ENCODE assay signal across 8 mouse cellular contexts in the genomic region with DNA sequence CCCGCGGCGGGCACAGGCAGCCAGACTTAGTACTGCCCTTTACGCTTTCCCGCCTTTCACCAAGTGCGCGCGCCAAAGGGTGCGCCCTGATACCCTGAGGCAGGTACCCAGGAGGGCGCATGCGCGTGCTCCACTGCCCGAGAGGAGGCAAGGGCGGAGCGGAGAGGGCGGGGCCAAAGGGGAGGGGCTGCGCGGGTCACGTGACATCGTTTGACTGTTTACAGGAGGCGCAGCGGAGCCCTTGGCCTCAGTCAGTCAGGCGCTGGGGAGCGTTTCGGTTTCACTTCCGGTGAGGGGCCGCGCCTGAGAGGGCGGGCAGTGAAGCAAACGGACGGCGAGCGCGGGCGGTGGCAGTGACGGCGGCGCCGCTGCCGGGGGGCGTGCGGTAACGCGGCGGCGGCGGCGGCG. TPM values are rescaled to one million over a fixed set of nuclear protein-coding genes. Genes with fewer than 3 reads are reported as not detected.
DNase-seq lines count a peak whose midpoint lies in the region; ATAC-seq and TF ChIP-seq lines count a peak whose summit lies in the region.

Gene Fmr1, plus strand, starts transcription at position 209 of the 408 bp plus-strand sequence.

- TF ChIP-seq CTCF in kidney, adult 2 months (conservative IDR thresholded peaks at IDR 0.05; ENCODE audit: insufficient read depth, insufficient read length, low read depth, low read length): no peak
- TF ChIP-seq CTCF in spleen, adult 2 months (IDR thresholded peaks at IDR 0.05; ENCODE audit: extremely low read depth, insufficient read depth, insufficient read length, insufficient replicate concordance): no peak

- peak within 1 kb of the TSS; percentile 53 for H3K4me2 ChIP-seq in embryonic facial prominence, embryonic 13.5 days
- peak within 1 kb of the TSS; percentile 49 for H3K4me2 ChIP-seq in limb, embryonic 12.5 days
- peak within 1 kb of the TSS; percentile 50 for H3K4me2 ChIP-seq in midbrain, embryonic 15.5 days

- ATAC-seq in embryonic facial prominence, embryonic 13.5 days (ENCODE audit: insufficient number of reproducible peaks, insufficient read depth, low FRiP score, low TSS enrichment, low read depth): peak; percentile 96
- peak; percentile 99 for ATAC-seq in limb, embryonic 12.5 days (ENCODE audit: insufficient number of reproducible peaks, insufficient read depth, low FRiP score, low TSS enrichment, low read depth)
- ATAC-seq in midbrain, embryonic 15.5 days (replicated peaks): peak; percentile 99

- H3K36me3 ChIP-seq in embryonic facial prominence, embryonic 13.5 days: no peaks in the 10 kb centered on the region
- H3K36me3 ChIP-seq in kidney, adult 2 months (ENCODE audit: control insufficient read depth, insufficient read depth, low read length): no peaks in the 10 kb centered on the region
- no peaks in the 10 kb centered on the region for H3K36me3 ChIP-seq in limb, embryonic 12.5 days
- no peaks in the 10 kb centered on the region for H3K36me3 ChIP-seq in midbrain, embryonic 15.5 days (replicated peaks)
- H3K36me3 ChIP-seq in spleen, adult 2 months (ENCODE audit: control insufficient read depth, insufficient read depth, low read length): no peaks in the 10 kb centered on the region

- TF ChIP-seq POLR2A in kidney, adult 2 months (IDR thresholded peaks at IDR 0.05; ENCODE audit: low read depth, low read length): peak; percentile 93
- TF ChIP-seq POLR2A in spleen, adult 2 months (IDR thresholded peaks at IDR 0.05; ENCODE audit: low read depth, low read length): no peak; the same call in 1 of the 2 replicates

- 16% methylated on average over 22 of the region's 49 CpGs for WGBS in embryonic facial prominence, embryonic 13.5 days
- WGBS in kidney, adult 2 months: 1% methylated on average over 44 of the region's 49 CpGs
- 15% methylated on average over 42 of the region's 49 CpGs for WGBS in limb, embryonic 12.5 days
- 19% methylated on average over 37 of the region's 49 CpGs for WGBS in midbrain, embryonic 15.5 days
- whole genome bisulfite sequencing in spleen, adult 2 months: 29% methylated on average over 45 of the region's 49 CpGs

- DNase-seq in 3134 (ENCODE audit: extremely low read depth, insufficient read length, low spot score): peak; percentile 98
- peak; percentile 97 for DNase-seq in adrenal gland, postnatal 36 days
- peak; percentile 98 for DNase-seq in heart, adult 18-20 months
- peak; percentile 98 for DNase-seq in kidney, adult 2 months
- peak; percentile 89 to 96 for DNase-seq in spleen, adult 2 months (ENCODE audit: low read depth in 1 of 2, low spot score in 2 of 2)

- H3K27me3 ChIP-seq in embryonic facial prominence, embryonic 13.5 days: no peaks in the 10 kb centered on the region
- H3K27me3 ChIP-seq in kidney, adult 2 months (replicated peaks; ENCODE audit: control insufficient read depth, insufficient read depth, low read length): no peaks in the 10 kb centered on the region
- H3K27me3 ChIP-seq in limb, embryonic 12.5 days: no peaks in the 10 kb centered on the region
- H3K27me3 ChIP-seq in midbrain, embryonic 15.5 days (replicated peaks): no peaks in the 10 kb centered on the region
- H3K27me3 ChIP-seq in spleen, adult 2 months (ENCODE audit: control insufficient read depth, insufficient read depth, low read length): no peaks in the 10 kb centered on the region

- peak within 1 kb of the TSS; percentile 89 for H3K9ac ChIP-seq in embryonic facial prominence, embryonic 13.5 days
- H3K9ac ChIP-seq in limb, embryonic 12.5 days (replicated peaks): peak within 1 kb of the TSS; percentile 83
- H3K9ac ChIP-seq in midbrain, embryonic 15.5 days: peak within 1 kb of the TSS; percentile 76

- peak within 1 kb of the TSS; percentile 92 for H3K27ac ChIP-seq in embryonic facial prominence, embryonic 13.5 days
- peak within 1 kb of the TSS; percentile 45 for H3K27ac ChIP-seq in kidney, adult 2 months (ENCODE audit: insufficient read depth, low read depth, low read length)
- H3K27ac ChIP-seq in limb, embryonic 12.5 days: peak within 1 kb of the TSS; percentile 95
- H3K27ac ChIP-seq in midbrain, embryonic 15.5 days: peak within 1 kb of the TSS; percentile 88
- peak within 1 kb of the TSS; percentile 92 for H3K27ac ChIP-seq in spleen, adult 2 months (ENCODE audit: insufficient read depth, low read length)

- H3K4me3 ChIP-seq in embryonic facial prominence, embryonic 13.5 days: peak within 1 kb of the TSS; percentile 64
- peak within 1 kb of the TSS; percentile 98 for H3K4me3 ChIP-seq in kidney, adult 2 months (ENCODE audit: insufficient read depth, low read depth, low read length)
- peak within 1 kb of the TSS; percentile 65 for H3K4me3 ChIP-seq in limb, embryonic 12.5 days (replicated peaks)
- peak within 1 kb of the TSS; percentile 74 for H3K4me3 ChIP-seq in midbrain, embryonic 15.5 days
- H3K4me3 ChIP-seq in spleen, adult 2 months (ENCODE audit: extremely low read depth, insufficient read depth, insufficient read length): peak within 1 kb of the TSS; percentile 68

- H3K9me3 ChIP-seq in embryonic facial prominence, embryonic 13.5 days: no peaks in the 10 kb centered on the region
- no peaks in the 10 kb centered on the region for H3K9me3 ChIP-seq in limb, embryonic 12.5 days
- H3K9me3 ChIP-seq in midbrain, embryonic 15.5 days: no peaks in the 10 kb centered on the region

- H3K4me1 ChIP-seq in embryonic facial prominence, embryonic 13.5 days: no peaks in the 10 kb centered on the region
- no peaks in the 10 kb centered on the region for H3K4me1 ChIP-seq in kidney, adult 2 months (ENCODE audit: control insufficient read depth, insufficient read depth, low read length)
- H3K4me1 ChIP-seq in limb, embryonic 12.5 days (replicated peaks): no peaks in the 10 kb centered on the region
- no peaks in the 10 kb centered on the region; the same call in 1 of the 2 replicates for H3K4me1 ChIP-seq in midbrain, embryonic 15.5 days
- no peaks in the 10 kb centered on the region for H3K4me1 ChIP-seq in spleen, adult 2 months (ENCODE audit: control insufficient read depth, insufficient read depth, insufficient read length)

RNA-seq across cellular contexts. Expression of gene Fmr1, which starts in this region (rescaled TPM):
- total RNA-seq in adrenal gland, postnatal 36 days (2021): 10 to 100 TPM; 48.3 to 49.3 TPM
- 67.0 and 74.0 TPM in 2 replicates for polyA plus RNA-seq in embryonic facial prominence, embryonic 13.5 days (2015; fragmentation: Nextera tagmentation; extraction: Ambion mirVana)
- 1 to 10 TPM; 8.4 to 8.5 TPM for total RNA-seq in heart, adult 18-20 months (2021)
- 6.1 and 7.0 TPM in 2 replicates for polyA plus RNA-seq in kidney, adult 2 months (2012; rRNA removed)
- polyA plus RNA-seq in limb, embryonic 12.5 days (2016; fragmentation: Nextera tagmentation; extraction: Ambion mirVana): 85.6 and 86.5 TPM in 2 replicates
- 48.4 and 49.8 TPM in 2 replicates for polyA plus RNA-seq in midbrain, embryonic 15.5 days (2015; fragmentation: Nextera tagmentation; extraction: Ambion mirVana)
- polyA plus RNA-seq in spleen, adult 2 months (2012; rRNA removed): 5.1 and 9.6 TPM in 2 replicates

Comparison
In these comparisons a context has a peak if more than half of its experiments do, and no peak if none do; other contexts are left out.
1. Peak in every context shown above with its lines: DNase-seq, ATAC-seq, H3K4me3 ChIP-seq and H3K27ac ChIP-seq.
2. RNA of gene Fmr1 (total RNA-seq): 48.3 to 49.3 TPM in adrenal gland, postnatal 36 days; 8.4 to 8.5 TPM in heart, adult 18-20 months; every median in the first group is over 4 times any median in the second.
3. H3K27ac ChIP-seq: peak in every context shown above with its lines; median percentile 95 in limb, embryonic 12.5 days; 92 in embryonic facial prominence, embryonic 13.5 days; 92 in spleen, adult 2 months; 88 in midbrain, embryonic 15.5 days; 45 in kidney, adult 2 months.